Mouse (Mus musculus) brain, embryonic 14.5 days (tissue): ENCODE measurements around the gene Trex1.

Source experiments
- CTCF ChIP-seq: fragments of 200-500 bp; IDR thresholded peaks from 2 replicates; pipeline ENCODE4 v1.5.1; 2012; ENCODE audit warnings: inconsistent platforms, mild to moderate bottlenecking, moderate library complexity, borderline replicate concordance; ENCODE audit not compliant: insufficient read depth, insufficient read length; ENCODE audit errors: extremely low read depth
- POLR2A ChIP-seq: fragments of 200-500 bp; IDR thresholded peaks from 2 replicates; pipeline ENCODE4 v1.6.1; 2012; ENCODE audit warnings: mild to moderate bottlenecking, inconsistent platforms, borderline replicate concordance; ENCODE audit not compliant: poor library complexity, insufficient read depth, insufficient read length, severe bottlenecking; ENCODE audit errors: extremely low read depth

DNA sequence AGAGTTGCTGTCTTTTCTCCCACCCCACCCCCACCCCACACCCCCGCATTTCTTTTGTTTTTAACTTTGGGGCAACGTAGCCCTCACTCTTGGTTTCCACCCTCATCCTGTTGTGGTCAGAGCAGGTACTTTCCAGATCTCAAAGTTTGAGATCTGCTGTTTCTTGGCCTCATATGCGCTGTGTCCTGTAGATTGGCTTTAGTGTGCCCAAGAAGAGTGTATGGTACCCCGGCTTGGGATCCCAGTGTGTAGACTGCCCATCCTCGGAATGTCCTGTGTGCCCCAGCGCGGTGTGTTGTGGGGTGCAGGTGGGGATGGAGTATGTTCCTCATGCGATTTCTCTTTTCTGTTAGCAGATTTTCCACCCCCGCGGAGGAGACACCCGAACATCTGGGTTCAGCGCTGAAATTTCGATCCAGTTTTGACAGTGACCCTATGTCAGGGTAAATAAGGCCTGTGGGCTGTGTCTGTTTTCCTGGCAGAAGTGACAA lies 8.5 kb downstream of the Trex1 start:
- no peak for TF ChIP-seq POLR2A
- TF ChIP-seq CTCF: no peak
